Mouse (Mus musculus) small intestine, adult 2 months (tissue): ENCODE data around the gene Nrxn1.

Source experiments
- CTCF ChIP-seq: fragments of 200-500 bp; IDR thresholded peaks from 2 replicates; pipeline ENCODE4 v1.5.1; 2012; ENCODE audit warnings: low read depth, mild to moderate bottlenecking, control low read depth, inconsistent platforms, low read length, moderate library complexity, mixed read lengths; ENCODE audit not compliant: insufficient replicate concordance, insufficient read length; ENCODE audit errors: extremely low read depth
- POLR2A ChIP-seq: fragments of 200-500 bp; IDR thresholded peaks from 2 replicates; pipeline ENCODE4 v1.6.1; 2012; ENCODE audit warnings: low read depth, mild to moderate bottlenecking, control low read depth, inconsistent platforms, low read length, moderate library complexity

- TF ChIP-seq CTCF (no peak), POLR2A (no peak)
These were observed 280.4 kb downstream of the Nrxn1 start for GRCm38 (mm10) chr17:90812485-90812884.
